Mouse (Mus musculus) liver, postnatal 0 days (tissue): ENCODE data around the gene Bcar3. TPM values are rescaled to one million over a fixed set of nuclear protein-coding genes. Genes with fewer than 3 reads are reported as not detected.

Experiments used
- ATAC-seq: fragments of 200-750 bp; cut with Nextera tagmentation; 2 replicates; pipeline ENCODE4 v1.8.0; 2017; ENCODE audit warnings: mild to moderate bottlenecking, moderate library complexity
- DNase-seq: peaks from one replicate; pipeline ENCODE4 v3.0.0-alpha.2; 2016
- H3K27ac ChIP-seq: fragments of 300-500 bp; sonication (generic); 2 replicates; pipeline ENCODE4 v1.5.1; 2014; ENCODE audit warnings: antibody characterized with exemption, moderate library complexity, mild to moderate bottlenecking, low read depth
- H3K27me3 ChIP-seq: fragments of 300-500 bp; sonication (generic); 2 replicates; pipeline ENCODE4 v1.6.1; 2014; ENCODE audit warnings: low read length, control low read depth, mixed read lengths; ENCODE audit not compliant: insufficient read depth
- H3K36me3 ChIP-seq: fragments of 300-500 bp; sonication (generic); replicated peaks from 2 replicates; pipeline ENCODE4 v1.6.1; 2014; ENCODE audit warnings: mild to moderate bottlenecking, control low read depth, low read length, moderate library complexity, mixed read lengths; ENCODE audit not compliant: insufficient read depth
- H3K4me1 ChIP-seq: fragments of 300-500 bp; sonication (generic); 2 replicates; pipeline ENCODE4 v1.6.1; 2014; ENCODE audit warnings: antibody characterized with exemption, mild to moderate bottlenecking, control low read depth; ENCODE audit not compliant: insufficient read depth
- H3K4me2 ChIP-seq: fragments of 300-500 bp; sonication (generic); 2 replicates; pipeline ENCODE4 v1.6.1; 2014; ENCODE audit warnings: low read depth, mild to moderate bottlenecking, low read length, moderate library complexity, mixed read lengths
- H3K4me3 ChIP-seq: fragments of 300-500 bp; sonication (generic); 2 replicates; pipeline ENCODE4 v1.5.1; 2014; ENCODE audit warnings: low read depth, low read length
- H3K9ac ChIP-seq: fragments of 300-500 bp; sonication (generic); replicated peaks from 2 replicates; pipeline ENCODE4 v1.6.1; 2014; ENCODE audit warnings: mild to moderate bottlenecking, moderate library complexity
- H3K9me3 ChIP-seq: fragments of 300-500 bp; sonication (generic); 2 replicates; pipeline ENCODE4 v1.6.1; 2016; ENCODE audit warnings: mild to moderate bottlenecking, control low read depth, low read length, mixed read lengths
- CTCF ChIP-seq: sonication (generic); IDR thresholded peaks from 2 replicates; pipeline ENCODE4 v1.5.1; 2016; ENCODE audit warnings: antibody characterized with exemption, low read depth
- EP300 ChIP-seq: IDR thresholded peaks from 2 replicates; pipeline ENCODE4 v1.6.1; 2016; ENCODE audit warnings: antibody characterized with exemption, low read depth, mild to moderate bottlenecking
- WGBS: fragments of 180-500 bp; shearing (Covaris S2); extraction: QIAGEN DNeasy Blood & Tissue Kit; methylation state at CpG from one replicate; pipeline ENCODE4 v1.1.7; 2014; ENCODE audit not compliant: insufficient replicate concordance; 5-methylcytosine and 5-hydroxymethylcytosine counted together
- polyA plus RNA-seq: library from polyadenylated mRNA; unstranded; fragments of >200 nt; fragmentation: Nextera tagmentation; extraction: Ambion mirVana; gene quantifications from 2 replicates; pipeline ENCODE4 v1.2.1, GENCODE M21; 2015

Gene Bcar3
- polyA plus RNA-seq, 1 experiment from 2014 or later: 11.2 TPM

- 81% methylated on average over 8 of the region's 8 CpGs for WGBS
- TF ChIP-seq EP300 (no peak), CTCF (no peak)
- H3K4me1 ChIP-seq: peaks cover 4% of the 10 kb centered on the region
- no peak overlapping the region for H3K4me2 ChIP-seq
- H3K9ac ChIP-seq: no peak overlapping the region
- H3K9me3 ChIP-seq: no peaks in the 10 kb centered on the region
- H3K4me3 ChIP-seq: no peak overlapping the region
- H3K27ac ChIP-seq: no peak overlapping the region
- ATAC-seq: no peak
- no peaks in the 10 kb centered on the region for H3K27me3 ChIP-seq
- H3K36me3 ChIP-seq: no peaks in the 10 kb centered on the region
- DNase-seq: no peak
These were observed 77.9 kb downstream of the Bcar3 start for GRCm38 (mm10) chr3:122371646-122372341.

GRCm38 (mm10) chr3:122372617-122373016 is 78.7 kb downstream of the Bcar3 start:
- WGBS: 28% methylated on average over 4 of the region's 4 CpGs
- DNase-seq: no peak

GRCm38 (mm10) chr3:122376011-122376410 is 82.1 kb downstream of the Bcar3 start:
- Histone ChIP-seq H3K4me1 (peaks cover 9% of the 10 kb centered on the region), H3K4me2 (no peak overlapping the region), H3K4me3 (no peak overlapping the region), H3K9ac (no peak overlapping the region), H3K9me3 (no peaks in the 10 kb centered on the region), H3K27ac (no peak overlapping the region), H3K27me3 (no peaks in the 10 kb centered on the region), H3K36me3 (no peaks in the 10 kb centered on the region)
- TF ChIP-seq EP300 (no peak), CTCF (no peak)
- DNase-seq (no peak), ATAC-seq (no peak)

More at GRCm38 (mm10) chr3:122372617-122373016, 78.7 kb downstream of the Bcar3 start:
- Histone ChIP-seq H3K4me3 (no peak overlapping the region), H3K4me2 (no peak overlapping the region), H3K27me3 (no peaks in the 10 kb centered on the region), H3K36me3 (no peaks in the 10 kb centered on the region), H3K27ac (no peak overlapping the region), H3K9ac (no peak overlapping the region), H3K4me1 (peaks cover 5% of the 10 kb centered on the region), H3K9me3 (no peaks in the 10 kb centered on the region)
- no peak for TF ChIP-seq CTCF
- TF ChIP-seq EP300: no peak
- ATAC-seq: no peak

GRCm38 (mm10) chr3:122376412-122376831 is 82.5 kb downstream of the Bcar3 start:
- Histone ChIP-seq H3K4me1 (peaks cover 9% of the 10 kb centered on the region), H3K9me3 (no peaks in the 10 kb centered on the region), H3K27me3 (no peaks in the 10 kb centered on the region), H3K4me2 (no peak overlapping the region), H3K4me3 (no peak overlapping the region), H3K36me3 (no peaks in the 10 kb centered on the region), H3K9ac (no peak overlapping the region), H3K27ac (no peak overlapping the region)
- ATAC-seq (no peak), DNase-seq (no peak)
- TF ChIP-seq EP300 (no peak), CTCF (no peak)
- 63% methylated on average over 10 of the region's 10 CpGs for WGBS

- H3K4me3 ChIP-seq: no peak overlapping the region
- no peak overlapping the region for H3K27ac ChIP-seq
- H3K9ac ChIP-seq: no peak overlapping the region
- ATAC-seq (no peak), DNase-seq (no peak)
- H3K27me3 ChIP-seq: no peaks in the 10 kb centered on the region
- no peak overlapping the region for H3K4me2 ChIP-seq
- H3K36me3 ChIP-seq: no peaks in the 10 kb centered on the region
- no peaks in the 10 kb centered on the region for H3K9me3 ChIP-seq
- H3K4me1 ChIP-seq: peaks cover 8% of the 10 kb centered on the region
- TF ChIP-seq CTCF: no peak
- no peak for TF ChIP-seq EP300
- WGBS: 71% methylated on average over 8 of the region's 8 CpGs
These were observed 83.0 kb downstream of the Bcar3 start for GRCm38 (mm10) chr3:122376841-122377464.

GRCm38 (mm10) chr3:122378634-122379033 is 84.7 kb downstream of the Bcar3 start:
- no peaks in the 10 kb centered on the region for H3K27me3 ChIP-seq
- TF ChIP-seq CTCF: no peak
- TF ChIP-seq EP300: no peak
- H3K27ac ChIP-seq: no peak overlapping the region
- DNase-seq (no peak), ATAC-seq (no peak)
- WGBS: 38% methylated on average over 6 of the region's 6 CpGs
- H3K9me3 ChIP-seq: no peaks in the 10 kb centered on the region
- H3K4me2 ChIP-seq: no peak overlapping the region
- no peak overlapping the region for H3K4me3 ChIP-seq
- no peaks in the 10 kb centered on the region for H3K36me3 ChIP-seq
- no peak overlapping the region for H3K9ac ChIP-seq
- peaks cover 5% of the 10 kb centered on the region for H3K4me1 ChIP-seq
